8 mouse cellular contexts compared by ENCODE assay signal in genomic region chr10:13965316-13965973, GRCm38 (mm10). TPM values are rescaled to one million over a fixed set of nuclear protein-coding genes. Genes with fewer than 3 reads are reported as not detected.
DNase-seq lines count a peak whose midpoint lies in the region; ATAC-seq and TF ChIP-seq lines count a peak whose summit lies in the region.

No protein-coding gene starts in this region.

- peaks cover 27% of the 10 kb centered on the region for H3K4me1 ChIP-seq in embryonic facial prominence, embryonic 10.5 days
- no peaks in the 10 kb centered on the region; the same call in 1 of the 2 replicates for H3K4me1 ChIP-seq in heart, adult 2 months (ENCODE audit: control insufficient read depth, insufficient read depth, low read length)
- no peaks in the 10 kb centered on the region; the same call in 1 of the 2 replicates for H3K4me1 ChIP-seq in kidney, adult 2 months (ENCODE audit: control insufficient read depth, insufficient read depth, low read length)
- peaks cover 2% of the 10 kb centered on the region; the same call in 1 of the 2 replicates for H3K4me1 ChIP-seq in limb, embryonic 11.5 days (ENCODE audit: control insufficient read depth, insufficient read depth, low read length)
- H3K4me1 ChIP-seq in midbrain, embryonic 12.5 days = peaks cover 6% of the 10 kb centered on the region

- H3K79me2 ChIP-seq in heart, adult 2 months (replicated peaks; ENCODE audit: control insufficient read depth, insufficient read depth, low read length) = no peaks in the 10 kb centered on the region

- peaks cover 32% of the 10 kb centered on the region for H3K27me3 ChIP-seq in embryonic facial prominence, embryonic 10.5 days (replicated peaks; ENCODE audit: low read depth, poor library complexity, severe bottlenecking)
- H3K27me3 ChIP-seq in heart, adult 2 months (ENCODE audit: control insufficient read depth, insufficient read depth, low read length) = no peaks in the 10 kb centered on the region
- H3K27me3 ChIP-seq in kidney, adult 2 months (replicated peaks; ENCODE audit: control insufficient read depth, insufficient read depth, low read length) = no peaks in the 10 kb centered on the region
- peaks cover 14% of the 10 kb centered on the region for H3K27me3 ChIP-seq in limb, embryonic 11.5 days (ENCODE audit: control insufficient read depth, insufficient read depth, low read length)
- peaks cover 15% of the 10 kb centered on the region for H3K27me3 ChIP-seq in midbrain, embryonic 12.5 days

- 0 out of 2 replicates have a peak, but pooled peaks have one; percentile 67 for TF ChIP-seq EP300 in heart, adult 2 months (IDR thresholded peaks at IDR 0.05; ENCODE audit: insufficient read depth, low read depth, low read length)

- WGBS in embryonic facial prominence, embryonic 10.5 days = under 1% methylated on average over 54 of the region's 54 CpGs
- WGBS in heart, adult 2 months = under 1% methylated on average over 53 of the region's 54 CpGs
- under 1% methylated on average over 49 of the region's 54 CpGs for WGBS in kidney, adult 2 months
- WGBS in limb, embryonic 11.5 days = under 1% methylated on average over 40 of the region's 54 CpGs
- WGBS in midbrain, embryonic 12.5 days = under 1% methylated on average over 50 of the region's 54 CpGs

- peak; percentile 45 for ATAC-seq in limb, embryonic 11.5 days (ENCODE audit: insufficient number of reproducible peaks, low FRiP score, low TSS enrichment, low read depth)
- peak; percentile 70 for ATAC-seq in midbrain, embryonic 12.5 days (ENCODE audit: low FRiP score, low read depth)

- peak overlapping the region; percentile 99 for H3K4me2 ChIP-seq in limb, embryonic 11.5 days (ENCODE audit: low read depth, severe bottlenecking)
- H3K4me2 ChIP-seq in midbrain, embryonic 12.5 days (replicated peaks) = peak overlapping the region; percentile 98

- intact Hi-C loops in heart, adult 2 months (cut with DNase I) = loop anchor here (1.0 to 5.0 kb wide), 6 partner anchors 83 to 413 kb away; partner anchors contain the start of genes Adat2 and Pex3

- H3K9ac ChIP-seq in heart, adult 2 months (ENCODE audit: low read depth, low read length) = peak overlapping the region; percentile 92
- peak overlapping the region; percentile 45 for H3K9ac ChIP-seq in limb, embryonic 11.5 days (ENCODE audit: low read length)
- H3K9ac ChIP-seq in midbrain, embryonic 12.5 days (replicated peaks) = peak overlapping the region; percentile 75

- DNase-seq in adrenal gland, adult 8-10 months = peak; percentile 90
- DNase-seq in embryonic facial prominence, embryonic 10.5 days (ENCODE audit: low spot score) = peak; percentile 93
- peak; percentile 90 to 94 for DNase-seq in heart, adult 2 months
- peak; percentile 96 for DNase-seq in kidney, adult 2 months
- peak; percentile 83 for DNase-seq in limb, embryonic 11.5 days (ENCODE audit: low spot score)
- peak; percentile 87 for DNase-seq in right cerebral cortex, postnatal 4 days
- DNase-seq in urinary bladder, postnatal 4 days (ENCODE audit: low spot score in 2 of 2) = peak; percentile 83 to 89

- peak overlapping the region; percentile 80 for H3K4me3 ChIP-seq in embryonic facial prominence, embryonic 10.5 days
- H3K4me3 ChIP-seq in heart, adult 2 months = peak overlapping the region; percentile 95
- H3K4me3 ChIP-seq in kidney, adult 2 months (ENCODE audit: insufficient read depth, low read depth, low read length) = peak overlapping the region; percentile 61
- H3K4me3 ChIP-seq in limb, embryonic 11.5 days (ENCODE audit: low read depth, low read length) = peak overlapping the region; percentile 56
- peak overlapping the region; percentile 71 for H3K4me3 ChIP-seq in midbrain, embryonic 12.5 days

- H3K9me3 ChIP-seq in embryonic facial prominence, embryonic 10.5 days = no peaks in the 10 kb centered on the region
- H3K9me3 ChIP-seq in limb, embryonic 11.5 days (ENCODE audit: control insufficient read depth, low read length) = no peaks in the 10 kb centered on the region
- H3K9me3 ChIP-seq in midbrain, embryonic 12.5 days = no peaks in the 10 kb centered on the region

- peak; percentile 94 for TF ChIP-seq POLR2A in heart, adult 2 months (IDR thresholded peaks at IDR 0.05; ENCODE audit: insufficient read depth, low read depth, low read length)
- peak; percentile 47 for TF ChIP-seq POLR2A in kidney, adult 2 months (IDR thresholded peaks at IDR 0.05; ENCODE audit: low read depth, low read length)

- no peaks in the 10 kb centered on the region for H3K36me3 ChIP-seq in embryonic facial prominence, embryonic 10.5 days (replicated peaks)
- H3K36me3 ChIP-seq in heart, adult 2 months (ENCODE audit: control insufficient read depth, insufficient read depth, low read length) = peaks cover 2% of the 10 kb centered on the region; the same call in 1 of the 2 replicates
- no peaks in the 10 kb centered on the region for H3K36me3 ChIP-seq in kidney, adult 2 months (ENCODE audit: control insufficient read depth, insufficient read depth, low read length)
- H3K36me3 ChIP-seq in limb, embryonic 11.5 days (ENCODE audit: control insufficient read depth, insufficient read depth, low read length) = no peaks in the 10 kb centered on the region
- no peaks in the 10 kb centered on the region for H3K36me3 ChIP-seq in midbrain, embryonic 12.5 days

- no peak for TF ChIP-seq CTCF in heart, adult 2 months (IDR thresholded peaks at IDR 0.05)
- no peak for TF ChIP-seq CTCF in kidney, adult 2 months (conservative IDR thresholded peaks at IDR 0.05; ENCODE audit: insufficient read depth, insufficient read length, low read depth, low read length)

- peak overlapping the region; percentile 92 for H3K27ac ChIP-seq in embryonic facial prominence, embryonic 10.5 days (replicated peaks)
- peak overlapping the region; percentile 96 for H3K27ac ChIP-seq in heart, adult 2 months
- H3K27ac ChIP-seq in kidney, adult 2 months (ENCODE audit: insufficient read depth, low read depth, low read length) = peak overlapping the region; percentile 99
- H3K27ac ChIP-seq in limb, embryonic 11.5 days (replicated peaks; ENCODE audit: low read depth, low read length) = no peak overlapping the region
- peak overlapping the region; percentile 93 for H3K27ac ChIP-seq in midbrain, embryonic 12.5 days (replicated peaks)

RNA-seq across cellular contexts. Expression of gene Hivep2, which starts 0.4 kb away (rescaled TPM):
- total RNA-seq in adrenal gland, adult 8-10 months (2022) = 10 to 100 TPM; 27.5 to 43.1 (median 38.7) TPM
- polyA plus RNA-seq in embryonic facial prominence, embryonic 10.5 days (2016; fragmentation: Nextera tagmentation; extraction: Ambion mirVana) = 1.7 and 1.9 TPM in 2 replicates
- total RNA-seq in heart, adult 2 months (2021) = 10 to 100 TPM; 20.9 to 22.6 TPM
- polyA plus RNA-seq in heart, adult 2 months (2012; rRNA removed) = 5.3 and 10.3 TPM in 2 replicates
- 4.9 and 5.1 TPM in 2 replicates for polyA plus RNA-seq in kidney, adult 2 months (2012; rRNA removed)
- polyA plus RNA-seq in limb, embryonic 11.5 days (2014; fragmentation: Nextera tagmentation; extraction: Ambion mirVana) = 1.5 and 1.7 TPM in 2 replicates
- 5.9 and 6.5 TPM in 2 replicates for polyA plus RNA-seq in midbrain, embryonic 12.5 days (2016; fragmentation: Nextera tagmentation; extraction: Ambion mirVana)
